Mouse (Mus musculus) cerebellum, adult 9-10 months (tissue): ENCODE measurements around the gene Wwc2.

Experiments
- DNase-seq: peaks from one replicate; pipeline ENCODE4 v3.0.0; 2022

Wwc2 gene

DNA sequence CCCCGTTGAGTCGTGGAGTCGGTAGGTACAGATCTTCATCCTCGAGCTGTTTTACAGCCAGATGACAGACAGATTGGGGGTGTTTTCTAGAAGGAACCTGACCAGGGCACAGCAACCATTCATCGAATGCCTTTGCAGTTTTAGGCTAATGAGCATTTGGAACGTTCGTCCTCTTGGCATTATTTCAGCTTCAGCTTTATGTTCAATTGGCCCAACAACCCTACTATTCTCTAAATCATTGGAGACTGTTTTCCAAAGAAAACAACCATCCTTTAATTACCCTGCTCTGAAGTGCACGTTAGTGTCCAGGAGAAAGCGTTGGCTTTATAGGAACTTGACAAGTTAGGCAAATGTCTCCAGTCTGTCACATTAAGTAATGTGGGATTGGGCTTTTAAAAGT is 54.3 kb downstream of the Wwc2 start:
- DNase-seq: no peak

DNA sequence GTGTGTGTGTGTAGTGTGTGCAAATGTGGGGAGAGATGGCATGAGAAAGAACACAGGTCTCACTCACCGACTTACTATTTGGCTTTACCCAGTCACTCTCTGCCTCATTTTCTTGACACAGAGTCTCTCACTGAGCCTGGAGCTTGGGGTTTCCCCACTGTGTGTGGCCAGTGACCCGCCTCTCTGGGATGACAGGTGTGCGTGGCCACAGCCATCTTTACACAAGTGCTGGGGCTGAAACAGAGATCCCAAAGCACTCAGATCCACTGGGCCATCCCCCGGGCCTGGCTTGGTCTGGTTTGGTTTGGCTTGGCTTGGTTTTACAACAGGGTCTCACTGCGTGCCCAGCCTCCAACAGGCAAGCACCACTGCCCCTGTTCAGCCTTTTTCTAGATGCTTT is 55.3 kb downstream of the Wwc2 start:
- DNase-seq: no peak

DNA sequence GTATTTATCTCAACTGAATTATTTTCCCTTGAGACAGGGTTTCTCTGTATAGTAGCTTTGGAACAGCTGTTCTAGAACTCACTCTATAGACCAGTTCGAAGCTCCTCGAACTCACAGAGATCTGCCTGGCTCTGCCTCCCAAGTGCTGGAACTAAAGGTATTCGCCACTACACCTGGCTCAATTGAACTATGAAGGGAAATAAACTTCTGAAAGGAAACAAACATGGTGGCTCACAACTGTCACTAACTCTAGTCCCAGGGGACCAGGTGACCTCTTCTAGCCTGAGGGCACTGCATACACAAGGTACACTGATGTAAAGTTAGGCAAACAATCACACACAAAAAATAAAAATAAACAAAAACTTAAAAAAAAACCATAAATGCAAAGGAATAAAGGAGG is 57.6 kb downstream of the Wwc2 start:
- DNase-seq: no peak

DNA sequence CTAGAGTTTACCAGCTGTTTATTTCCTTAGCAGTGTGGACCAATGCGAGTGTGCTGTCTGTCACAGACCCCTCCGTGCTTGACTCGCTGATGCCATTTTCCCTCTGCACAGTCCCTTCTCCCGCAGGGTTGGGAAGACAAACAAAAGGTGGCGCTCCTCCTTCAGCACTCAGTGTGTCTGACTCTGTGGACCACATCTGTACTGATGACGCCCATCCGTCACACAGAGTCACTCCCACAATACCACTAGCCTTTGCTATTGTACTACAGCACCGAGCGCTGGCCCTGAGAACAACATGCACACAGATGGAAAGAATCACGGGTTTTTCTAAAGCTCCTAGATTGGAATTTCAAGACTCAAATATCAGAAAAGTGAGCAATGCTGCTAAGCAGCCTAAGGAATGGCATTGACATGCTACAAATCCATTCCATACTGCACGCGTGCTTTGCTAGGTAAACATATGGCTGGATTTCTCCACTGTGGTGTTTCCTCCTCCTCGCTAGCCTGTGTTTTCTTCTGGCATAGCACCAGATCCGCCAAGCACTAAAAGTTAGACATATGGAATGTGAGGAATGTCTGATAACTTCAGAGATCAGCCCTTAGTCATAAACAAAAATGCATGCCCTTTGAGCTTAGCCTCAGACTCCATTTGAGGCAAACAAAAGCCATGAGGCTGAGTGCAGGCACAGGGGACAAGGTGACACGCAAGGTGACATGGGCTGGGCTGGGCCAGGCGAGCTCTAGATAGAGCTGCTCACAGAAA is 58.5 kb downstream of the Wwc2 start:
- no peak for DNase-seq

DNA sequence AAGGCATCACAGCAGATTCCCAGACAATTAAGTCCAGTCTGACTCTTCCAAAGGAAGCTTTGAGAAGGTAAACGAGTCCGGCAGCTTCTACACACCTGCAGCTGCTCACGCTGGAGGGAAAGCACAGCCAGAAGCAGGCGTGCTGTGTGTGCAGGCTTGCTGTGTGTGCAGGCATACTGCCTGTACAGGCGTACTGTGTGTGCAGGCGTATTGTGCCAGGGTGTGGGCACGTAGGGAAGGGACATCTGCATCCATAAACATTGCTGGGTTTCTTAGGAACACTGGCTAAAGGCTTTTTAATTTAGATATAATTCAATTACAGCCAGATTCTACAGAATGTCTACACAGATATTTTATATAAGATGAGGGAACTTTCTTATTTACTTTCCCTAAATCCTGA is 59.4 kb downstream of the Wwc2 start:
- no peak for DNase-seq

DNA sequence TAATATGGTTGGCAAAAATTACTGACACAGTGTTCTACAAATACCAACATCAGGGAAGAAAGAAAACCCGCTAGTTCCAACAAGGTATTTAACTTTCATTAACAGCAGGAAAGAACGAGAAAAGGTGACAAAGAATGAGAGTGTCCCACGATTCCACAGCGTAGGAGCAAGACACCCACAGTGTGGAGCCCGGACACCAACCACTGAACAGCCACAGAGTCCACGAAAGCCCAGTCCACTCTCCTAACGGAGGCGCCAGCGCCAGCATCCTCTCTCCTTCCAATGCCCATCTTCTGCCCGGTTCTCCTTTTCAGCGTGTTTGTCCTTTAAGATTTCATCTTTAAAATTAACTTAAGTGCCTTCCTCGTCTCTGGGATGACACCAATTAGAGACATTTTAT is 61.1 kb downstream of the Wwc2 start:
- no peak for DNase-seq

DNA sequence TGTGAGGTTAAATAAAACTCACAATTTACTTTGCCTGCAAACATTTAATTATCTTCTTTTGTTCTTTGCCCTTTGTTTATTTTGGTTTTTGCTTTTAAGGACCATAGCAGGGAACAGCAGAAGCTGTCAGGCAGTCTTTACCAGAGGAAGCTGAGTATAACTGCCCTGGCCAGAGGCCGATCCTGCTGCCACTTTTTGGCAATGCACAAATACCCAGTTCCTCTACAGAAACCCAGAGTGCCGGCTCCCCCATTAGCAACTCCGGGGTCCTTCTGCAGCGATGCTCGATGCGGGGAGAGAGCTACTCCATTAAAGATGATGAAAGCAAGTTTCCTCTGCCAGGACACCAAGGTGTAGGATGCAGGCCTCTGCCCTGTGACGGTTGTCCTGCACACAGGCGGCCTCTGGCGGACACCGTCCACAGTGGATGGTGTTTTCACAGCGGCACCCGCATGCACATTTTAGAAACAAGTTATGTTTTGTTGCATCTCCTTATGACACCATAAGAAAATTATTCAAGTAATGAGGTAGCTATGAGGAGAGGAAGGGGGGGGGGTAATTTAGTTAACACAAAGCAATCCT is 62.0 kb downstream of the Wwc2 start:
- no peak for DNase-seq

DNA sequence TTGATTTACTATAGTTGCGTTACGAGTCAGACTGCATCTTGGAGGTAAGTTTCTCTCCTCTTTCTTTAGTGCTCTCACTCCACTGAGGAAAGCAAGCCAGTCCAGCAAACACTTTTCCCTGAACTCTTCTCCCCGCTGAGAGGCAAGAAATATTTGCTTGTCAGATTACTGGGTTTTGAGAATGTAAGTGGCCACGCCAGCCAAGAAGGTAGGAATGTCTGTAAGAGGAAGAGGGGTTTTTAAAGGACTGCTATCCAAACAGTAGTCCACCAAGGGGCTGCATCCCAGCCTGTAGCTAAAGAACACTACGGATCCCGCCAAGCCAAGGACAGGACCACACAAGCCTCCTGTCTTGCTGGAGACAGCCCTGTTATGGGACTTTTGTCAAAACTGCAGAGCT is 65.8 kb downstream of the Wwc2 start:
- DNase-seq: no peak

DNA sequence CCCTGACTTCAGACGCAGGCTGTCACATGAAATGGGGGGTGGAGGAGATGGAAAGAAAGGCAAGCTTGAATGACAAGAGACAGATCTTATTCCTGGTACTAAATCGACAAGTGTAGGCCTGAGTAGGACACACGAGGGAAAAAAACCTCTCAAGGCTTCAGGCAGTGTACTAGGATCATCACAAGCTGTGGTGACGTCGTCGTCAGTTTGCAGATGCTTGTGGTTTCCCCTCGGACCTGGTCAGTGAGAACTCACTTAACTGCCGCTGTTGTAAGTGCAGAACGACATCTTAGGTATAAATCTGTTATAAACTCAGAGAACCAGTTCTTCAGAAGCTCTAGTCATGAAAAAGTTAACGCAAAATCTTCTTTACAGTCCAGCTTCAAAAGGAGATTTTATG is 67.9 kb downstream of the Wwc2 start:
- no peak for DNase-seq

DNA sequence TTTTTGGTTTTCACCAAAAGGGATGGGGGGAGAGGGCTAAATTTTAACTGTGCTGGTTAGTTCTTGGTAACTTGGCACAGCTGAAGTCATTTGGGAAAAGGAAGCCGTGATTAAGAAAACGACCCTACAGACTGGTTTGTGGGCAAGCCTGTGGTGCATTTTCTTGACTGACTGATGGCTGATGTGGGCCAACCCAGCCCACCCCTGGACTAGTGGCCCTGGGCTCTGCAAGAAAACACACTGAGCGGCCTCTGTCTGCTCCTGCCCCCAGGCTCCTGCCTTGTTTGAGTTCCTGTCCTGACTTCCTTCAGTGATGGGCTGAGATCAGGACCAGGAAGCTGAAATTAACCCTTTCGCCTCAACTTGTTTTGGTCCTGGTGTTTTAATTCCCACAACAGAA is 68.7 kb downstream of the Wwc2 start:
- DNase-seq: no peak

DNA sequence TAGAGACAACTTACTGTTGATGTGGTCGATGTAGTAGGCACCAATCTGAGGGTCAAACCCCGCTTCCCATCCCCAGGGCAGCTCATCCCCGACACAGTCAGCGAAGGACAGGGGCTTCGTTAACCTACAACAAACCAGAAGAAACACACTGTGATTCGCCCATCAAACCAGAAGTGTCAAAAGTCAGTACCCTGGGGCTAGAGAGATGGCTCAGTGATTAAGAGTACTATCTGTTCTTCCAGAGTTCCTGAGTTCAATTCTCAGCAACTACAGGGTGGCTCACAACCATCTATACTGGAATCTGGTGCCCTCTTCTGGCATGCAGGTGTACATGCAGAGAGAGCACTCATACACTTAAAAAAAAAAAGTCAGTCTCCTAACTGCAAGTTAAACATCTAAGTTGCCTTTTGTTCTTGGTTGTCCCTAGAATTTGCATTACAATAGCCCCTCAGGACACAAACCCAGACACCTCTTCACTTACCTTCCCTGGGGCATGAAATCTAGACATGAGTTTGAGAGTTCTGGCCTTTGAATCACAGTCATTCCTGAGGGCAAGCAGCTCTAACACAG is 70.1 kb downstream of the Wwc2 start:
- no peak for DNase-seq

DNA sequence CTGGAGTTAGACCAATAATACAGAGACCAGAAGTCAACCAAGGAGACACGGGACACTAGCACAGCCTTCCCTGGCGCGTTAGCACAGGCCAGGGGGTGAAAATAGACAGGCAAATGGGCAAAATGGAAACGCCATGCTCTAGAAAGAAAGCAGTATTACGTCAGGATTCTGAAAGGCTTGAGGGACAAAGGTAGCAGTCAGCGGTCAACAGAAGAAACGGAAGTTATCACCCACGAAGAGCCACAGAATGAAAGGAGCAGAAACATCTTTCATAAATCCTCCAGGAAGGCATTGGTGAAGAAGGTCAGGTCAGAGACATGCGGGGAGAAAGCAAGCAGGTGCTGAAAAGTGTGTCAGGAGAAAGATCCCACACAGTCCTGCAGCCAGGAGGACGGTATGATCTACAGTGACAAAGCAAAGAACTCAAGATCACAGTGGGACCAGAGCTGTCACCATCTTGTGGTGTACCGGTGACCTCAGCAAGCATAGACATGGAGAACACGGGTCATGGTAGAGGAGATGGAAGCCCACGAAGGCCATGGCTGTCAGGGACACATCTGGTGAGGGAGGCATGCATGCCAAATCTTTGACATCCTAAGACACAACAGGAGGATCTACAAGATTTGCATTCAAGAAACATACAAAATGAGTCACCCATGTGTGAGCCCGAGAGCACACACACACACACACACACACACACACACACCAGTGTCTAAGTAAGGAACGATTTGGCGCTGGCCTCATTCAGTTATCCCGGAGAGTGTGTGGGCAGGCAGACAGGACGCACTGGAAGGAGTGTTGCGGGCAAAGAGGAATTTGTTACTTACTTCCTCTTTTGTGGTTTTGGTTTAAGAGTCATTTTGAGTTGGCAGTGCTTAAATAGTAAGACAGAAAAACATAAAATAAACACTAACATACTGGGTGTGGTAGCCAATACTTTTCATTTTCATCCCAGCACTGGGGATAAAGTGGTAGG is 73.4 kb downstream of the Wwc2 start:
- no peak for DNase-seq

DNA sequence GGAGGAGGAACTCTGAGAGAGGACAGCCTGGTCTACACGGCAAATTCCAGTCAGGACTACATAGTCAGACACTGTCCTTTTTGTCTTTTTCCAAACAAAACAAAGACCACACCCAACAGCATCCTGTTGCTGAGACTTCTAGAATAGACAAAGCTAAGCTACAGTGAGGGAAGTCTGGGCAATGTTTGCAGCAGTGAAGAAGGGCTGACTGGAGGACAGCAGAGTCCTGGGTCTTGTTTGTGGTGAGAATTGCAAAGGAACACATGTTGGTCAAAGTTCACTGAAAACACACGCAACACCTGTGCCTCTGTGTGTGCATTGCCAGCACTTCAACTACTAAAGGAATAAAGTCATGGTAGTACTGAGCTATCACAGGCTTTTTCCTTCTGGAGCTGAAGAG is 75.2 kb downstream of the Wwc2 start:
- no peak for DNase-seq

DNA sequence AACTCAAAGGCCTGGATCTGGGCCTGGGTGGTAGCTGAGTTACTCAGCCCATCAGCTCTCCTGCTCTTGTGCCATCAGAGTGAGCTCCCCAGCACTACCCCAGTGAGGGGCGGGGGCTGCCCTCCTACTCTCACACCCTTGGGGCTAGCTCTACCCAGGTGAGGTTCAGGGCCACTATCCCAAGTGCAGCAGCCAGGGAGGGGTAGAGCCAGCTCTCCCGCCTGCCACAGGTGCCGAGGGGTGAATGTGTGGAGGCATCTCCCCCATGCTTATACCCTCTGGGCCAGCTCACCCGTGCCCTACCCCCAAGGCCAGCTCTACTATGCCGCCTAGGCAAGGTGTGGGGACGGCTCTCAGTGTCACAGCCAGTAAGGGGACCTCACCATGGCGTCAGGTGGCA is 75.8 kb downstream of the Wwc2 start:
- no peak for DNase-seq

DNA sequence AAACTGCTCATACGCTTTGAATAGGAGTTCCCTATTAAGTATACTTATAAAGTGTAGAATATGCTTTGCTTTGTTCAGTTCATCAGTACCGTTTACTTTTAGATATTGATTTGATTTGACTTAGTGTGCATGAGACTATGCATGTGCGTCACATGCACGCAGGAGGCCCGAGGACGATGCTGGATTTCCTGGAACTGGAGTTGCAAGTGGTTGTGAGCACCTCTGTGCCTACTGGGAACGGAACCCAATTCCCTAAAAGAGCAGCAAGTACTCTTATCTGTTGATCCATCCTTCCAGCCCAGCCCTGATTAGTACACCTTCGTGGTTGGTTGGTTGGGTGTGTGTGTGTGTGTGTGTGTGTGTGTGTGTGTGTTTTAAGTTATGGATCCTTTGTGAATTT is 76.6 kb downstream of the Wwc2 start:
- DNase-seq: no peak

DNA sequence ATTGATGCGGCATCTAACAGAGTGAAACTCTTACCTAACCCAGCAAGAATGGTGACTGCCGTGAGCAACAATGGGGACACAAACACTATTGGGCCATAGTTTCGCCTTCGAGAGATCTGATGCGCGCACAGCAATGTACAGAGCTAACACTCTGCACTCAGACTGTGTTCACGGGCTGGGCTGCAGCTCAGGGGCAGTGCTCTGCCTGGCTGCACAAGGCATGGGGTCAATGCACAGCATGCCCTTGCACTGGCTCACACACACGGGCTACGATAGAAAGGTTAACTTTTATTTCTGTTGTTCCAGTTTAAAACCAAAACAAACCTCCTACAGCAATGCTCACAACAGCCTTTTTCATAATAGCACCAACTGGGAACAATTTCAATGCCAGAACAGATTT is 77.1 kb downstream of the Wwc2 start:
- DNase-seq: no peak

DNA sequence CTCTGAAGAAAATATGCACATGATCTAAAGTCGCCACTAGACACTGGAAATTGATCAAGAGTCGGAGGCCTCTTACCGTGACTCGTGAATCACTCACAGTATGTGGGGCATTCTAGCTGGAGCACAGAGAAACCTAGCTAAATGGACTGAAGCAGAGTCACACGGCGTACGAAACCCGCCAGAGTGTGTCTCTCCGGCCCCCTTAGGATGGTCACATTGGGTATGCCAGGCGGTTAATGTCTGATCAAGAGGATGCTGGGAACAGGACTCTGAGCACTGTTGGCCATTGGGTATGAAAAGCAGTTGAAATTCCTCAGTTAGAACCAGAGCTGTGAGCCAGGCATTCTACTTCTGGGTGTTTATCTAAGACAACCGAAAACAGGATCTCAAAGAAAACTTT is 81.0 kb downstream of the Wwc2 start:
- no peak for DNase-seq

DNA sequence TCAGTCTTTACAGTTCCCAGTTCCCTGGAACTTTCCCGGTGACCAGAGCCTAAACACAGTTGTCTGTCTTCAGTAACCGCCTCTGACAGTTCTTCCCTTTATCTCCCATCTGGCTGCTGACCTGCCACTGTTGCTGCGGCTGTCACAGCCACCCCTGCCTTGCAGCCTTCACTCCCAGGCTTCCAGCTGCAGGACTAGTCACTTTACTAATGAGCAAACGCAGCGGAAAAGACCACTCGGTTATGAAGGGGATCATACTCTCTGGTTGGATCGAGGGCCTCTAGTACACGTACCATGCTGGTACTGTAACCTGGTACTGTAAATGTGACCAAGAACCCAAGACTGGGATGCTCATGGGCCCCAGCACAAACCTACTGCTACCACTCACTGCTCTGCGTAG is 83.7 kb downstream of the Wwc2 start:
- DNase-seq: no peak

DNA sequence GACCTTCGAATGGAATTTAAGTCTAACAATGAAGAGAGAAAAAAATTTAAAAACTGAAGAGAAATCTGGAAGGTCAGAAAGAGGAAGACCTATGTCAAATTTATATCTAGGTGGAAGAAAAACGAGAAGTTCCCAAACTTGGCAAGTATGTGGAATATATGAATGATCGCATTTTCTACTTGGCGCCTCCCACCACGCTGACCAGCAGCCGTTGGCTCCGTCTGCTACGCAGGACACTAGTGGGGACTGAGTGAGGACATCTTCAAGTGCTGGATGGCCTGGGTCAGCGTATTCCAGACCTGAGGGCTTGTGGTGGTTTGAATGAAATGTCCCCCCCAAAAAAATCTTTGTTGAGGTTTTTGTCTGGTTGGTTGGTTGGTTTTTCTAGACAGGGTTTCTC is 84.6 kb downstream of the Wwc2 start:
- no peak for DNase-seq

DNA sequence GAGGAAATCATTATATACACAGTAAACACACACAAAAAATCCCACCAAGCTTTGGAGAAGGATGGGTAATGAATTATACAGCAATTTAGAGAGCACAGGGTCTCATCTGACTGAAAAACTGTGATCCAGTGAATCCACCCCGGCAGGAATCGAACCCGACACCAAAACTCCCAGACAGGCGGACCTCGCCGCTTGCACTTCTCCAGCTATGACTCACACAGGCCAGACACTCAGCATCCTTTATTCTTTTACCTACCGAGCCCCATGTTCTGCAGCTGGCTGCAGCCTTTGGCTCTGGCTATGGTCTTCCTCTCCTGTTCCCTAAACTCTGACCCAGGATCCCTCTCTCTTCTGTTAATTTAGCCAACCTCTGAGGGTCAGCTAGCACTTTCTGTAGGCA is 85.5 kb downstream of the Wwc2 start:
- DNase-seq: no peak

DNA sequence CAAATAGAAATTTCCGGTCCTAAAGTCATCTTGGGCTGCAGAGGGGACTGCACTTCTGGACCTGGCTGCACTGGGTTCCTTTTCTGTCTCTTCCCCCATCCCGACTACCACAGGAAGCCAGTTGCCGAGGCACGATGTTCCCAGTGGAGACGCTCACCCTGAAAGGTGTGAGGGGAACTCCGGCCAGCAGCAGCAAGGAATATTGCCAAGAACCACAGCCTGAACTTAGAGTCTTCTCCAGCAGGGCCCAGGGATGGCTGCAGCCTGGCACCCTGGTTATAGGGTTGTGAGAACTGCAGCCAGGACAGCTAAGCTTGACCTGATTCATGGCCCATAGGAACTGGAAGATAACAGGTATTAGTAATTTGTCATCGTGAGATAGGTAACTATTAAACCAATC is 86.7 kb downstream of the Wwc2 start:
- no peak for DNase-seq

DNA sequence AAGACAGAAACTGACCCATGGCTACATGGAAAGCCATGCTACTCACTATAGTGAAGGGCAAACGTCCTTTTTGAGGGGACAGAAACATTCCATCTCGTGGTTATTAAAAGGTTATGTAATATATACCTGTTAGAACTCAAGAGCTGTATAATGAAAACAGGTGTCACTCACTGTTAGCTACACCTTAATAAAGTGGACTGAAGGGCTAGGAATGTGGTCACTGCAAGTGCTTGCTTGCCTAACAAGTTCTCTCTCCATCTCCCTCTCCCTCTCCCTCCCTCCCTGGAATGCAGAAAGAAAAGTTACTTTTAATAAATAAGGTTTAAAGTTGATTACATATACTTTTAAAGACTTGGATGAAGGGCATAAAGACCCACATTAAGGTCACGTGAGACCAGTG is 88.0 kb downstream of the Wwc2 start:
- no peak for DNase-seq

DNA sequence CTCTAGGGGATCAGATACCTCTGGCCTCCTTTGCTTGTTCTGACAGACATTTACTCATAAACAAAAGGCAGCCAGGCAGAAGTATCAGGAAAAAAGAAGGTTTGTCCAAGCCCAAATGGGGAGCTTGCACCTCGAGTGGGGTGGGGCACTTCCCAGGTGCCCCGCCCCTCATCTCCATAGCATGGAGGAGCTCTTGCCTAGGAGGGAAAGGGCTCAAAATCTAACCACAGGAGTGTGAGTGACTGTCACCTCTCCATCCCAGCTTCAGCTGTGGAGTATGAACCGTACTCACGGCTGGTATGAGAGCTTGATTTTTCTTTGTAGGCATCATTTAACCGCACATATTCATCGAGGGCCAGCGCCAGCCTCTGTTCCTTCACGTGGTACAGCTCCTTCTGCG is 90.4 kb downstream of the Wwc2 start:
- DNase-seq: no peak

DNA sequence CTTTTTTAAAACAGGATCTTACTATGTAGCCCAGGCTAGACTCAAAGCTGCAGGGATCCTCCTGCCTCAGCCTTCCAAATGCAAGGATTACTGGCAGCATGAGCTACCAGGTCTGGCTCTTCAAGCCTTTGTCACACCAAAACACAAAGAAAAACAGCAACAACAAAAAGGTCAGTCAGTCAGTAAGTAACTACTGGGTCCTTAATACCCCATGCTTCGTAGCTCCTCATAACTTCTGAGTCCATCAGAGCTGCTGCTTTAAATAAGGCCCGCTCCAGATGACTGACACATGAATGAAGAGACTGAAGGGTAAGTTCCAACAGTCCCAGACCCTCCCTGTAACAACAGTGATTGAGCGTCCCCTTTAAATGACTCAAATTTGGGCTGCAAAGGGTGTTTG is 90.8 kb downstream of the Wwc2 start:
- no peak for DNase-seq
